Mouse (Mus musculus) liver, embryonic 16.5 days (tissue): Measurements from ENCODE around the gene Laptm4a. TPM values are rescaled to one million over a fixed set of nuclear protein-coding genes. Genes with fewer than 3 reads are reported as not detected.

Source experiments
- ATAC-seq: fragments of 200-750 bp; cut with Nextera tagmentation; 2 replicates; pipeline ENCODE4 v1.8.0; 2017; ENCODE audit warnings: low read depth, mild to moderate bottlenecking, moderate number of reproducible peaks, moderate library complexity
- H3K27ac ChIP-seq: fragments of 300-500 bp; sonication (generic); 2 replicates; pipeline ENCODE4 v1.5.1; 2014; ENCODE audit warnings: mild to moderate bottlenecking, low read length
- H3K27me3 ChIP-seq: fragments of 300-500 bp; sonication (generic); 2 replicates; pipeline ENCODE4 v1.6.1; 2014; ENCODE audit warnings: low read depth, low read length, mixed read lengths; ENCODE audit not compliant: control insufficient read depth, insufficient read depth
- H3K36me3 ChIP-seq: fragments of 300-500 bp; sonication (generic); 2 replicates; pipeline ENCODE4 v1.6.1; 2014; ENCODE audit warnings: mild to moderate bottlenecking; ENCODE audit not compliant: control insufficient read depth, insufficient read depth
- H3K4me1 ChIP-seq: fragments of 300-500 bp; sonication (generic); 2 replicates; pipeline ENCODE4 v1.6.1; 2014; ENCODE audit warnings: low read depth, low read length, mixed read lengths; ENCODE audit not compliant: control insufficient read depth
- H3K4me2 ChIP-seq: fragments of 300-500 bp; sonication (generic); 2 replicates; pipeline ENCODE4 v1.6.1; 2014; ENCODE audit warnings: low read depth, low read length, mixed read lengths
- H3K4me3 ChIP-seq: fragments of 300-500 bp; sonication (generic); 2 replicates; pipeline ENCODE4 v1.5.1; 2014; ENCODE audit warnings: low read depth, mild to moderate bottlenecking, low read length
- H3K9ac ChIP-seq: fragments of 300-500 bp; sonication (generic); 2 replicates; pipeline ENCODE4 v1.6.1; 2014; ENCODE audit warnings: low read depth, low read length
- H3K9me3 ChIP-seq: fragments of 300-500 bp; sonication (generic); replicated peaks from 2 replicates; pipeline ENCODE4 v1.6.1; 2016; ENCODE audit warnings: low read length; ENCODE audit not compliant: control insufficient read depth
- WGBS: fragments of 180-500 bp; shearing (Covaris S2); extraction: QIAGEN DNeasy Blood & Tissue Kit; methylation state at CpG from one replicate; pipeline ENCODE4 v1.1.7; 2014; ENCODE audit not compliant: insufficient replicate concordance; 5-methylcytosine and 5-hydroxymethylcytosine counted together
- polyA plus RNA-seq: library from polyadenylated mRNA; unstranded; fragments of >200 nt; fragmentation: Nextera tagmentation; extraction: Ambion mirVana; gene quantifications from 2 replicates; pipeline ENCODE4 v1.2.1, GENCODE M21; 2015

The Laptm4a gene
- polyA plus RNA-seq, 1 experiment from 2014 or later: 71.2 TPM

DNA sequence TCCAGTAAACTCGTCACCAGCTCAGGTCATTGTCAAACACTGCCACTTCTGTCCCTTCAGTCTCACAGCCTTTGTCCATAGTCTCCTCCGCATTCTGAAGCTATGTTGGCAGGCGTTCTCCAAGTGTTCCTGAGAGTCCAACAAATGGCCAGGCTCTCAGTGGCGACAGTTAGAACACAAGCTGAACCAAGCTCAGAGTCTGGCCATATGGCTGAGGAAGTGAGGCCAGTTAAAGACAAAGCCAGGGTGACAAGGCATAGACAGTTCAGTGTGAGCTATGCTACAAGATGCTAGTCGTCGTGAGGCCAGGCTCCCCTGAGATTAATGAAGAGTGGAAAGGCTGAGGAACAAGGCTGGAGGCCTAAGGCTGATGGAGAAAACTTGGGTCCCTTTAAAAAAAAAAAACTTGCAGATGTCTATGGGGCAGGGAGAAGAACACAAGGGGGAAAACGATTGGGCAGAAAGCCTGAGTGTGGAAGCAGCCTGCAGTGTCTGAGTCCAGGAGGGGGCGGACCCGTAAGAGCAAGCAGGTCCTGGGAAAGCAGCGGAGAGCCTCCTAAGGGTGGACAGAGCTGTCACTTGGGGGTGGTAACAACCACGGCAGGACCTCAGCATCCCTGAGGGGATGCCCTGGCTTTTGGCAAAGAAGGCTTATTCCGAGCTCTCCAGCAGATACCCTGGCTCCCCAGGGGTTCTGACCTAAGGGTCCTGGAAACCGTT lies 36.9 kb upstream of the Laptm4a start:
- Histone ChIP-seq H3K4me3 (no peak overlapping the region), H3K4me2 (no peak overlapping the region), H3K27ac (no peak overlapping the region), H3K9me3 (no peaks in the 10 kb centered on the region), H3K36me3 (no peaks in the 10 kb centered on the region), H3K9ac (no peak overlapping the region), H3K4me1 (no peaks in the 10 kb centered on the region), H3K27me3 (no peaks in the 10 kb centered on the region)
- 31% methylated on average over 13 of the region's 13 CpGs for WGBS
- ATAC-seq: no peak

DNA sequence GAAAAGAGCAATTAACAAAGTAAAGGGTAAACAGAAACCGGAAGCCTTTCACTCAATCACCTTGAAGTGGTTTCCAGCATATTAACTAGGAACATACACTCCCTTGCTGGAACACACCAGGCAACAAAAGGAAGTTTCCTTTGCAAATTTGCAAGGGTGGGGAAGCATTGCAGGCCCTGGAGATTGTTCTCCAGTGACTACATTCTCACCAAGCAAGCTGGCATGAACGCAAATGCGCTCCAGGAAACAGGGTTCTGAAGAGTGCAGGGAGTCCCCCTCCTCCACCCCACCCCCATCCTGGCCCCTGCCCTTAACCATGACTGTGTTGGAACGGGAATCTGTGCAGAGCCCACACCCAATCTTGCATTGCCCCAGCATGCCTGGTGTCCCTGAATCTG lies 36.3 kb upstream of the Laptm4a start:
- H3K9ac ChIP-seq: no peak overlapping the region
- no peaks in the 10 kb centered on the region for H3K4me1 ChIP-seq
- H3K9me3 ChIP-seq: no peaks in the 10 kb centered on the region
- H3K4me3 ChIP-seq: no peak overlapping the region
- H3K27me3 ChIP-seq: no peaks in the 10 kb centered on the region
- 18% methylated on average over 4 of the region's 4 CpGs for WGBS
- no peaks in the 10 kb centered on the region for H3K36me3 ChIP-seq
- no peak overlapping the region for H3K27ac ChIP-seq
- ATAC-seq: no peak
- H3K4me2 ChIP-seq: no peak overlapping the region

DNA sequence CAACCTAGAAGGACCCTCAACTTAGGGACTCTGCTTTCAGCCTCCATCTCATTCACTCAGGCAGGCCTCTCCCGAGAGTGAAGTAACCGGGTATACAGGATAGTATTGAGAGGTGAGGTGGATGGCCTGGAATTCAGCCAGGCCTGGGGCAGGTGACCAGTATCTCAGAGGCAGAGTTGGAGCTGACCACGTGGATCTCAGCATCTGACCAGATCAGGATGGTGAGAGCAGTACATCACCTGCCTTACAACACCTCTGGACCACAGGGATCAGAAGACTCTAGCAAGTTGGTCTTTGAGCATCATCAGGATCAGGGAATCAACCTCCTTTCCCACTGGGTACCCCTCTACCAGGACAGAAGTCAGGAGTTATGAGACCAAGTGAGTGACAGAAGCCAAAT lies 35.5 kb upstream of the Laptm4a start:
- H3K27ac ChIP-seq: no peak overlapping the region
- H3K9me3 ChIP-seq: no peaks in the 10 kb centered on the region
- 56% methylated on average over 3 of the region's 3 CpGs for WGBS
- ATAC-seq: no peak
- H3K27me3 ChIP-seq: no peaks in the 10 kb centered on the region
- H3K9ac ChIP-seq: no peak overlapping the region
- no peaks in the 10 kb centered on the region for H3K36me3 ChIP-seq
- no peak overlapping the region for H3K4me2 ChIP-seq
- H3K4me3 ChIP-seq: no peak overlapping the region
- H3K4me1 ChIP-seq: no peaks in the 10 kb centered on the region

DNA sequence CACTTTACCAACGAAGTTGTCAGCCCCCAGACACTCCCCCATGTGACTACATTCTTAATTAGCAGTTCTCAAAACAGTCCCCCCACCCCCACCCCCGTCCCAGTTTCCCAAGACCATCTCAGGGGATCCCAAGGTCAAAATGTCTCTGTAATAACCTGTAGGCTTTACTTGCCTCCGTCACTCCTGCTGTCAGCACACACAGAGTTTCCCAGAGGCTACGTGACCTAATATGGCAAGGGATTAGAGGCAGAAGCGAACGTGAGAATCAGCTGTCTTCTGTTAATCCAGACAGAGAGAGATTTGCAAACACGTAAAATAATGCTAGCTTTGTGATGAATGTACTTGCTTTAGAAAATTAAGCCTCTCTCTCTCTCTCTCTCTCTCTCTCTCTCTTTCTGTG lies 33.0 kb upstream of the Laptm4a start:
- Histone ChIP-seq H3K36me3 (no peaks in the 10 kb centered on the region), H3K4me3 (no peak overlapping the region), H3K4me1 (no peaks in the 10 kb centered on the region), H3K27me3 (no peaks in the 10 kb centered on the region; the same call in 1 of the 2 replicates), H3K9me3 (no peaks in the 10 kb centered on the region), H3K4me2 (no peak overlapping the region), H3K27ac (no peak overlapping the region), H3K9ac (no peak overlapping the region)
- WGBS: 63% methylated on average over 7 of the region's 7 CpGs
- no peak for ATAC-seq

DNA sequence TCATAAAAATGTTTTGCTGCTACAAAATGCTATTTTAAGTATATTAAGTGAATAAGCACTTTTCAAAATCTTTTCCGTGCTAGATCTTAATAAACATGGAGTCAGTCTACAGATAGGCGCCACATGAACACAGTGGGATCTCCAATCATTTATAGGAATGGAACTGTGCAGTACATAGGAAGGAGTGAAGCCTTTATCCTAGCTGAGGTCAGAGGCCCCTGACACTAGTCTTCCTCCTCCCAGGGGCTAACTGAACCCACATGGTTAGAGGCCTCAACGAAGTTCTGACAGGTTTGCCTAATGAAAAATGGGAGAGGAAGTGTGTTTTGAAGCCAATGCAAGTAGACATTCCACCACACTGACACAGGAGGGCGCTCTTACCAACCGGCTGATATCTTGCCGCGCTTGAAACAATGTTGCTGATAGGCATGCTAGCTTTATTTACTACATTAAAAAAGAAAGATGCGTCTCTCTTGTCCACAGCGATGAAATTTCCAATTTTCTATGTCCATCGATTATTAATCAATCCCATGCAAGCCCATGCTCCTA lies 32.3 kb upstream of the Laptm4a start:
- H3K4me2 ChIP-seq: no peak overlapping the region
- H3K9ac ChIP-seq: no peak overlapping the region
- 15% methylated on average over 10 of the region's 10 CpGs for WGBS
- no peak overlapping the region for H3K27ac ChIP-seq
- H3K36me3 ChIP-seq: no peaks in the 10 kb centered on the region
- no peaks in the 10 kb centered on the region for H3K9me3 ChIP-seq
- ATAC-seq: no peak
- H3K4me1 ChIP-seq: no peaks in the 10 kb centered on the region
- no peak overlapping the region for H3K4me3 ChIP-seq
- no peaks in the 10 kb centered on the region; the same call in 1 of the 2 replicates for H3K27me3 ChIP-seq

DNA sequence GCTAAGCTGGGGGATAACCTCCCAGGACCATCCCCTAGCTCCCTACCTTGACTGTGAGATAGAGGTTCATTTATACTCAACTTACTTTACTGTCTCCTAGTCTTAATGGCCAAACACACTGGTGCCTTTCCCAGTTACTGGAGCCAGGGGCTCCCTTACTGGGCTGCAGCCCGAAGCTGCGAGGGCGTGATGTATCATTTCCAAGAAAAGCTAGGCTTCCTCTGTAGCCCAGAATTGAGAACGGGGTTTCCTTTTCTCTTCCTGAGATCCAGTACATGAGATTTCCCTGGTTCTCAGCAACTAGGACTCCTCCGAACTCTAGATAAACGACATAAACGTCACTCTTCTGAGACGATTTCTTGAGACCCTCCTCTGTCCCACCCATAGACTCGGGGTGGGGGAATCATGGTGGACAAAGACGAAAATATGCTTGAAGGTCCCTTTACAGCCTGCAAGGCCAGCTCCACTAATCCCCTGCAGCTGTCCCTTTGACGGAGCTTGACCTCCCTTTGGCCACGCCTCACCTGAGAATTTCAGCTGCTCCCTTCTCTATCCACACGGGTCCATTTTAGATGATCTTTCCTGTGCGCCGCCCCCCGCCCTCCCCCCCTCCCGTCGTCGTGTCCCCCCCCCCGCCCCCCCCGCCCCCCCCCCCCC lies 28.5 kb upstream of the Laptm4a start:
- ATAC-seq: no peak
- H3K9ac ChIP-seq: no peak overlapping the region
- no peak overlapping the region for H3K4me2 ChIP-seq
- no peak overlapping the region for H3K4me3 ChIP-seq
- no peak overlapping the region for H3K27ac ChIP-seq
- H3K27me3 ChIP-seq: no peaks in the 10 kb centered on the region; the same call in 1 of the 2 replicates
- WGBS: 37% methylated on average over 14 of the region's 21 CpGs
- H3K9me3 ChIP-seq: no peaks in the 10 kb centered on the region
- no peaks in the 10 kb centered on the region for H3K36me3 ChIP-seq
- H3K4me1 ChIP-seq: no peaks in the 10 kb centered on the region

DNA sequence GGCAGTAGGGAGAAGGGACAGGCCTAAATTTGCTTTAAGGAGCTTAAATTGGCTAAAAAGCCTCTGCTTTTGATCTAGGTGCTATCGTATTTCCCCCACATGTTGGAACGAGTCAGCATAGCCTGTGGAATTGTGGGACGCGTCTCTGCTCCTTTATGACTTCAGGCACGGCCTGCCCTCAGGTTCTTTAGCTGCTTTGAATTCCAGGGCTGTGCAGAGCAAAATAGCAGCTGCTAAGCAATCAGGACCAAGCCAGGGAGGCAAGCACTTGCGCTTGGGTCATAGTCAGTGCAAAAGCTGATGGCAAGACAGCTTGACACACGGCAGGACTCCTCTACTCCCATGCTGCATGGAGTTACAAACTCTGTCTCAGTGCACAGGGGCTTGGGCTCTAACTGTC lies 24.3 kb upstream of the Laptm4a start:
- no peak for ATAC-seq
- Histone ChIP-seq H3K27me3 (no peaks in the 10 kb centered on the region; the same call in 1 of the 2 replicates), H3K4me1 (0 out of 2 replicates have a peak, but pooled peaks cover 3% of the 10 kb centered on the region), H3K9me3 (no peaks in the 10 kb centered on the region), H3K36me3 (no peaks in the 10 kb centered on the region), H3K9ac (no peak overlapping the region), H3K4me3 (no peak overlapping the region), H3K27ac (no peak overlapping the region), H3K4me2 (no peak overlapping the region)
- 65% methylated on average over 7 of the region's 7 CpGs for WGBS

DNA sequence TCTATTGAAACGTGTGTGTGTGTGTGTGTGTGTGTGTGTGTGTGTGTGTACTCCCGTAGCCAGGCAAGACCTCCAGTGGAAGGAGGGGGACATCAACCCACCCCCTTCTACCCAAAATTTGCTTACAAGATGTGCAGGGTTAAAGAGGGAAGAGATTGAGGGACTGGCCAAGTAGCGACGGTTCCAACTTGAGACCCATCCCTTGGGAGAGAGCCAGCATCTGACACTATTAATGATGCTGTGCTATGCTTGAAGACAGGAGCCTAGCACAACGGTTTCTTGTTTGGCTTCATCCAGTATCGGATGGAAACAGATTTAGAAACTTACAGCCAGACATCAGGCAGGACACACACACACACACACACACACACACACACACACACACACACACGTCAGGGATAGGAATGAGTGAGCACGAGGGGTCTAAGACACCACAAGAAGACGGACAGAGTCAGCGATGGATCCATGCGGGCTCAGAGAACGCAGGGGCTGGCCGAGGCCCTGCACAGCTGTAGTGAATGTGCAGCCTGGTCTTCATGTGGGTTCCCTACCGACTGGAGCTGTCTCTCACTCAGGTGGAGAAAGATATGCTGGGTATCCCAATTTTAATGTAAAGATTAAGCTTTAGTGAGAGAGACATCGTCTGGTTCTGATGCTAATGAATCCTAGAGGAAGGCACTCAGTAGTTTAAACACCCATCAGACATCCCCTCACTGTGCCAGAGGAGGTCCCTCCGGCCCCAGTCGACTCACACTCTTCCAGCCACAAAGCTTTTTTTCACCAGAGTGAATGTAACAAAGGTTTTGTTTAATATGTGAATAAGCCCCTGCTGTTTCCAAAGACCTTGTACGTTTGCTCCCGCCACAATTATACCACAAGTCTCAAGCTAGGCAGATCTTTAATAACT lies 22.3 kb upstream of the Laptm4a start:
- no peak for ATAC-seq
- H3K9ac ChIP-seq: no peak overlapping the region
- H3K4me3 ChIP-seq: no peak overlapping the region
- H3K36me3 ChIP-seq: no peaks in the 10 kb centered on the region
- no peak overlapping the region for H3K4me2 ChIP-seq
- no peak overlapping the region for H3K27ac ChIP-seq
- no peaks in the 10 kb centered on the region for H3K9me3 ChIP-seq
- no peaks in the 10 kb centered on the region for H3K27me3 ChIP-seq
- H3K4me1 ChIP-seq: peaks cover 3% of the 10 kb centered on the region; the same call in 1 of the 2 replicates
- WGBS: 63% methylated on average over 19 of the region's 19 CpGs
